Mouse (Mus musculus): ENCODE data around the gene Col19a1. TPM values are rescaled to one million over a fixed set of nuclear protein-coding genes. Genes with fewer than 3 reads are reported as not detected.

Col19a1 gene
- polyA plus RNA-seq, 1 experiment, result 0.11 TPM

- Histone ChIP-seq H3K27ac (ENCODE audit: control insufficient read depth, insufficient read depth, low read length) (no peak overlapping the region), H3K27me3 (ENCODE audit: control insufficient read depth, insufficient read depth, low read length) (no peaks in the 10 kb centered on the region), H3K4me1 (replicated peaks; ENCODE audit: control insufficient read depth, insufficient read depth, low read length) (no peaks in the 10 kb centered on the region), H3K4me3 (ENCODE audit: control insufficient read depth, insufficient read depth, low read length) (no peak overlapping the region), H3K36me3 (ENCODE audit: control insufficient read depth, insufficient read depth, low read length) (no peaks in the 10 kb centered on the region)
- DNase-seq, result no peak
- 32% methylated on average over 3 of the region's 3 CpGs for WGBS
- TF ChIP-seq POLR2A (IDR thresholded peaks at IDR 0.05; ENCODE audit: control insufficient read depth, extremely low read depth, insufficient read depth, low read length, poor library complexity) (no peak), CTCF (IDR thresholded peaks at IDR 0.05; ENCODE audit: borderline replicate concordance, control insufficient read depth, extremely low read depth, insufficient read depth, low read length, poor library complexity) (no peak)
Observed at GRCm38 (mm10) chr1:24267022-24267421, 320.2 kb downstream of the Col19a1 start.

GRCm38 (mm10) chr1:24261181-24261580 is 326.1 kb downstream of the Col19a1 start:
- Histone ChIP-seq H3K36me3 (ENCODE audit: control insufficient read depth, insufficient read depth, low read length) (no peaks in the 10 kb centered on the region), H3K27ac (ENCODE audit: control insufficient read depth, insufficient read depth, low read length) (no peak overlapping the region), H3K4me1 (replicated peaks; ENCODE audit: control insufficient read depth, insufficient read depth, low read length) (no peaks in the 10 kb centered on the region), H3K27me3 (ENCODE audit: control insufficient read depth, insufficient read depth, low read length) (no peaks in the 10 kb centered on the region), H3K4me3 (ENCODE audit: control insufficient read depth, insufficient read depth, low read length) (no peak overlapping the region)
- DNase-seq, result no peak
- TF ChIP-seq POLR2A (IDR thresholded peaks at IDR 0.05; ENCODE audit: control insufficient read depth, extremely low read depth, insufficient read depth, low read length, poor library complexity), result no peak
- no peak for TF ChIP-seq CTCF (IDR thresholded peaks at IDR 0.05; ENCODE audit: borderline replicate concordance, control insufficient read depth, extremely low read depth, insufficient read depth, low read length, poor library complexity)

- no peaks in the 10 kb centered on the region for H3K27me3 ChIP-seq (ENCODE audit: control insufficient read depth, insufficient read depth, low read length)
- TF ChIP-seq CTCF (IDR thresholded peaks at IDR 0.05; ENCODE audit: borderline replicate concordance, control insufficient read depth, extremely low read depth, insufficient read depth, low read length, poor library complexity), result no peak
- TF ChIP-seq POLR2A (IDR thresholded peaks at IDR 0.05; ENCODE audit: control insufficient read depth, extremely low read depth, insufficient read depth, low read length, poor library complexity), result no peak
- H3K27ac ChIP-seq (ENCODE audit: control insufficient read depth, insufficient read depth, low read length), result no peak overlapping the region
- WGBS, result 84% methylated on average over 6 of the region's 6 CpGs
- no peak for DNase-seq
- H3K36me3 ChIP-seq (ENCODE audit: control insufficient read depth, insufficient read depth, low read length), result no peaks in the 10 kb centered on the region
- H3K4me1 ChIP-seq (replicated peaks; ENCODE audit: control insufficient read depth, insufficient read depth, low read length), result no peaks in the 10 kb centered on the region
- no peak overlapping the region for H3K4me3 ChIP-seq (ENCODE audit: control insufficient read depth, insufficient read depth, low read length)
Observed at GRCm38 (mm10) chr1:24259419-24259818, 327.9 kb downstream of the Col19a1 start.

- Histone ChIP-seq H3K4me3 (ENCODE audit: control insufficient read depth, insufficient read depth, low read length) (no peak overlapping the region), H3K36me3 (ENCODE audit: control insufficient read depth, insufficient read depth, low read length) (no peaks in the 10 kb centered on the region), H3K27me3 (ENCODE audit: control insufficient read depth, insufficient read depth, low read length) (no peaks in the 10 kb centered on the region), H3K4me1 (replicated peaks; ENCODE audit: control insufficient read depth, insufficient read depth, low read length) (no peaks in the 10 kb centered on the region), H3K27ac (ENCODE audit: control insufficient read depth, insufficient read depth, low read length) (no peak overlapping the region)
- DNase-seq, result no peak
- no peak for TF ChIP-seq CTCF (IDR thresholded peaks at IDR 0.05; ENCODE audit: borderline replicate concordance, control insufficient read depth, extremely low read depth, insufficient read depth, low read length, poor library complexity)
- no peak for TF ChIP-seq POLR2A (IDR thresholded peaks at IDR 0.05; ENCODE audit: control insufficient read depth, extremely low read depth, insufficient read depth, low read length, poor library complexity)
- WGBS, result 88% methylated on average over 5 of the region's 5 CpGs
Observed at GRCm38 (mm10) chr1:24257961-24258360, 329.3 kb downstream of the Col19a1 start.

GRCm38 (mm10) chr1:24249105-24249664 is 338.1 kb downstream of the Col19a1 start:
- no peaks in the 10 kb centered on the region for H3K36me3 ChIP-seq (ENCODE audit: control insufficient read depth, insufficient read depth, low read length)
- no peak overlapping the region for H3K4me3 ChIP-seq (ENCODE audit: control insufficient read depth, insufficient read depth, low read length)
- no peak for DNase-seq
- H3K27ac ChIP-seq (ENCODE audit: control insufficient read depth, insufficient read depth, low read length), result no peak overlapping the region
- no peak for TF ChIP-seq CTCF (IDR thresholded peaks at IDR 0.05; ENCODE audit: borderline replicate concordance, control insufficient read depth, extremely low read depth, insufficient read depth, low read length, poor library complexity)
- no peak for TF ChIP-seq POLR2A (IDR thresholded peaks at IDR 0.05; ENCODE audit: control insufficient read depth, extremely low read depth, insufficient read depth, low read length, poor library complexity)
- no peaks in the 10 kb centered on the region for H3K27me3 ChIP-seq (ENCODE audit: control insufficient read depth, insufficient read depth, low read length)
- WGBS, result 60% methylated on average over 3 of the region's 3 CpGs
- no peaks in the 10 kb centered on the region for H3K4me1 ChIP-seq (replicated peaks; ENCODE audit: control insufficient read depth, insufficient read depth, low read length)

GRCm38 (mm10) chr1:24248294-24249104 is 338.8 kb downstream of the Col19a1 start:
- no peaks in the 10 kb centered on the region for H3K4me1 ChIP-seq (replicated peaks; ENCODE audit: control insufficient read depth, insufficient read depth, low read length)
- TF ChIP-seq CTCF (IDR thresholded peaks at IDR 0.05; ENCODE audit: borderline replicate concordance, control insufficient read depth, extremely low read depth, insufficient read depth, low read length, poor library complexity) (no peak), POLR2A (IDR thresholded peaks at IDR 0.05; ENCODE audit: control insufficient read depth, extremely low read depth, insufficient read depth, low read length, poor library complexity) (no peak)
- no peaks in the 10 kb centered on the region for H3K36me3 ChIP-seq (ENCODE audit: control insufficient read depth, insufficient read depth, low read length)
- no peak overlapping the region for H3K4me3 ChIP-seq (ENCODE audit: control insufficient read depth, insufficient read depth, low read length)
- DNase-seq, result no peak
- no peak overlapping the region for H3K27ac ChIP-seq (ENCODE audit: control insufficient read depth, insufficient read depth, low read length)
- H3K27me3 ChIP-seq (ENCODE audit: control insufficient read depth, insufficient read depth, low read length), result no peaks in the 10 kb centered on the region
- WGBS, result 82% methylated on average over 10 of the region's 10 CpGs

All from thymus, adult 2 months (tissue).